Mouse (Mus musculus): Measurements from ENCODE around the gene Olfr282. TPM values are rescaled to one million over a fixed set of nuclear protein-coding genes. Genes with fewer than 3 reads are reported as not detected.

The Olfr282 gene
- not detected for polyA plus RNA-seq (2017; shearing (Covaris generic))

DNA sequence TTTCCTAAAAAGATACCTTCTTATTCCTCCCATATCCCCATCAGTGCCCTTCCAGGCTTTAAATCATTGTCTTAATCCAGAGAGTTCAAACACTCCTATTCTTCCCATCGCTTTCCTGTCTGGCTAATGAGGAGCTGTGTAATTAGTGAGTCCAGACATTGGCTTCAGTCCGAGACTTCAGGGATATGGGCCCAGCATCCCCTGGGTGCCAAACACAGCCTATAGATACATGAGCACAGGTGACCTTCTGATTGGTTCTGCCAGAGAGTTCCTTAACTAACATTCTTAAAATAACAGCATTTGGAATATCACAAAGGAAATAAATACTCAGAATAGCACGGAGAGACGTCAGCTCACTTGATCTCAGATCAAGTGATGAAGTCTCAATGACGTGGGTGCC, at the start of gene Olfr282:
TSS of gene Olfr282 (plus strand) at position 301 of the 400 bp plus-strand sequence.

GRCm38 (mm10) chr15:98452288-98452687, 21.3 kb downstream of the Olfr282 start, which contains the start of gene Olfr281:
Olfr281 (plus strand) TSS chr15:98452588.

DNA sequence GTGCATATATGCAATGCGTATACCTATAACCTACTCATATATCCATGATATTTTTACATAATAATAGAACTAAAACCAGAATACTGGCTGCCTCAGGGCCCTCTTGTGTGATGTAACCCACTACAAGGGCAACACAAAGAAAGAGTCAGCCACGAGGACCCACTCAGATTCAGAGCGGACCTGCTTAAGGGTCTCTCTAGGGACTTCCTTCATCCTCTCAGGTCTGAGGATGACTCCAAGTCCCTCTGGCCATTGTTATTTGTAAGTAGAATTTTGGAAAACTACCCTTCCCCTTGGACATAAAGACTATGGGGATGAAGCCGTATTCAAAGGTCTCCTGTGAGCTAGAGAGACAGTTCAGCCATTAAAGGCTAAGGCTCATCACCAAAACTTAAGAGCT, 38.6 kb downstream of the Olfr282 start, which contains the start of gene OR5BS1P:
TSS of gene OR5BS1P (plus strand) at position 301 of the 400 bp plus-strand sequence.

GRCm38 (mm10) chr15:98482701-98483100, 51.7 kb downstream of the Olfr282 start, which contains the start of gene Lalba:
Lalba (minus strand) TSS chr15:98482721.

Other genes with a start within 250 kb of the Olfr282 start
- gene Olfr288, start 235.7 kb upstream of the Olfr282 start, polyA plus RNA-seq (2017; shearing (Covaris generic)), result not detected
- under 1 TPM in 1 of 2 experiments, not detected in 1; 0.16 TPM for gene Gm44579, start 210.2 kb upstream of the Olfr282 start, polyA plus RNA-seq (2017; shearing (Covaris generic))
- not detected for gene Olfr287, start 210.2 kb upstream of the Olfr282 start, polyA plus RNA-seq (2017; shearing (Covaris generic))
- gene Olfr286, start 196.8 kb upstream of the Olfr282 start, polyA plus RNA-seq (2017; shearing (Covaris generic)), result under 1 TPM in 1 of 2 experiments, not detected in 1; 0.33 TPM
- gene H1fnt, start 173.9 kb upstream of the Olfr282 start, polyA plus RNA-seq (2017; shearing (Covaris generic)), result under 1 TPM in 1 of 2 experiments, not detected in 1; 0.14 TPM
- gene Zfp641, start 135.1 kb upstream of the Olfr282 start, polyA plus RNA-seq (2017; shearing (Covaris generic)), result under 1 TPM in 1 of 2 experiments, not detected in 1; 0.39 TPM
- not detected for gene Olfr285, start 113.9 kb upstream of the Olfr282 start, polyA plus RNA-seq (2017; shearing (Covaris generic))
- under 1 TPM in 1 of 2 experiments, not detected in 1; 0.29 TPM for gene Olfr284, start 90.2 kb upstream of the Olfr282 start, polyA plus RNA-seq (2017; shearing (Covaris generic))
- not detected for gene Olfr283, start 50.3 kb upstream of the Olfr282 start, polyA plus RNA-seq (2017; shearing (Covaris generic))
- gene Olfr281, start 21.4 kb downstream of the Olfr282 start, polyA plus RNA-seq (2017; shearing (Covaris generic)), result under 1 TPM in 1 of 2 experiments, not detected in 1; 0.53 TPM
- not detected for gene OR5BS1P, start 38.7 kb downstream of the Olfr282 start, polyA plus RNA-seq (2017; shearing (Covaris generic))
- under 1 TPM in 1 of 2 experiments, not detected in 1; 0.50 TPM for gene Lalba, start 51.5 kb downstream of the Olfr282 start, polyA plus RNA-seq (2017; shearing (Covaris generic))
- under 1 TPM; 0.02 to 0.11 TPM for gene Olfr279, start 61.2 kb downstream of the Olfr282 start, polyA plus RNA-seq (2017; shearing (Covaris generic))
- gene Kansl2, start 103.0 kb downstream of the Olfr282 start, polyA plus RNA-seq (2017; shearing (Covaris generic)), result 10 to 100 TPM; 70.4 to 98.0 TPM
- 10 to 100 TPM; 54.4 to 55.0 TPM for gene Ccnt1, start 139.7 kb downstream of the Olfr282 start, polyA plus RNA-seq (2017; shearing (Covaris generic))
- gene 4930415O20Rik, start 139.8 kb downstream of the Olfr282 start, polyA plus RNA-seq (2017; shearing (Covaris generic)), result not detected
- gene Adcy6, start 178.9 kb downstream of the Olfr282 start, polyA plus RNA-seq (2017; shearing (Covaris generic)), result 1 to 10 TPM; 2.2 to 7.4 TPM
- 1 to 10 TPM in 1 of 2 experiments, under 1 TPM in 1; 0.43 to 5.3 TPM for gene Cacnb3, start 199.6 kb downstream of the Olfr282 start, polyA plus RNA-seq (2017; shearing (Covaris generic))
- gene Ddx23, start 231.7 kb downstream of the Olfr282 start, polyA plus RNA-seq (2017; shearing (Covaris generic)), result 10 to 100 TPM; 18.5 to 20.7 TPM
- 1 to 10 TPM in 1 of 2 experiments, under 1 TPM in 1; 0.31 to 1.2 TPM for gene Rnd1, start 246.2 kb downstream of the Olfr282 start, polyA plus RNA-seq (2017; shearing (Covaris generic))